Mouse (Mus musculus) forelimb bud, embryonic 11.5 days (tissue): Measurements from ENCODE around the gene Mpp2.
A peak's percentile ranks its signal among the peaks of the same experiment; 100 is the strongest.

Experiments used
- DNase-seq: peaks from one replicate; pipeline ENCODE4 v3.0.0-alpha.2; 2012; ENCODE audit warnings: low read depth, low spot score

Gene Mpp2

GRCm38 (mm10) chr11:102010140-102010539 is 78.2 kb downstream of the Mpp2 start:
- peak; percentile 49 for DNase-seq

GRCm38 (mm10) chr11:102008954-102009637 is 79.2 kb downstream of the Mpp2 start:
- DNase-seq, result no peak

GRCm38 (mm10) chr11:102008372-102008771 is 79.9 kb downstream of the Mpp2 start:
- no peak for DNase-seq
